Mouse (Mus musculus) hindbrain, embryonic 15.5 days (tissue): Measurements from ENCODE around the gene Klf15. TPM values are rescaled to one million over a fixed set of nuclear protein-coding genes. Genes with fewer than 3 reads are reported as not detected.

Source experiments
- ATAC-seq: fragments of 200-750 bp; cut with Nextera tagmentation; 2 replicates; pipeline ENCODE4 v1.8.0; 2017; ENCODE audit warnings: low read depth, moderate number of reproducible peaks, moderate TSS enrichment; ENCODE audit not compliant: low FRiP score
- H3K27ac ChIP-seq: fragments of 300-500 bp; sonication (generic); replicated peaks from 2 replicates; pipeline ENCODE4 v1.5.1; 2015; ENCODE audit warnings: mild to moderate bottlenecking, inconsistent platforms
- H3K27me3 ChIP-seq: fragments of 300-500 bp; sonication (generic); 2 replicates; pipeline ENCODE4 v1.6.1; 2015; ENCODE audit warnings: control low read depth, inconsistent platforms
- H3K36me3 ChIP-seq: fragments of 300-500 bp; sonication (generic); 2 replicates; pipeline ENCODE4 v1.6.1; 2015; ENCODE audit warnings: control low read depth, inconsistent platforms
- H3K4me1 ChIP-seq: fragments of 300-500 bp; sonication (generic); replicated peaks from 2 replicates; pipeline ENCODE4 v1.6.1; 2015; ENCODE audit warnings: control low read depth, inconsistent platforms
- H3K4me2 ChIP-seq: fragments of 300-500 bp; sonication (generic); 2 replicates; pipeline ENCODE4 v1.6.1; 2015; ENCODE audit warnings: moderate library complexity, mild to moderate bottlenecking, inconsistent platforms
- H3K4me3 ChIP-seq: fragments of 300-500 bp; sonication (generic); 2 replicates; pipeline ENCODE4 v1.5.1; 2015; ENCODE audit warnings: mild to moderate bottlenecking, inconsistent platforms
- H3K9ac ChIP-seq: fragments of 300-500 bp; sonication (generic); 2 replicates; pipeline ENCODE4 v1.6.1; 2015; ENCODE audit warnings: inconsistent platforms
- H3K9me3 ChIP-seq: fragments of 300-500 bp; sonication (generic); 2 replicates; pipeline ENCODE4 v1.6.1; 2016; ENCODE audit warnings: control low read depth, inconsistent platforms
- WGBS: fragments of 180-500 bp; shearing (Covaris S2); methylation state at CpG from one replicate; pipeline ENCODE4 v1.1.7; 2015; 5-methylcytosine and 5-hydroxymethylcytosine counted together
- polyA plus RNA-seq: library from polyadenylated mRNA; unstranded; fragments of >200 nt; fragmentation: Nextera tagmentation; extraction: Ambion mirVana; gene quantifications from 2 replicates; pipeline ENCODE4 v1.2.1, GENCODE M21; 2015

Klf15 gene
- polyA plus RNA-seq, 1 experiment from 2014 or later: 20.0 TPM

DNA sequence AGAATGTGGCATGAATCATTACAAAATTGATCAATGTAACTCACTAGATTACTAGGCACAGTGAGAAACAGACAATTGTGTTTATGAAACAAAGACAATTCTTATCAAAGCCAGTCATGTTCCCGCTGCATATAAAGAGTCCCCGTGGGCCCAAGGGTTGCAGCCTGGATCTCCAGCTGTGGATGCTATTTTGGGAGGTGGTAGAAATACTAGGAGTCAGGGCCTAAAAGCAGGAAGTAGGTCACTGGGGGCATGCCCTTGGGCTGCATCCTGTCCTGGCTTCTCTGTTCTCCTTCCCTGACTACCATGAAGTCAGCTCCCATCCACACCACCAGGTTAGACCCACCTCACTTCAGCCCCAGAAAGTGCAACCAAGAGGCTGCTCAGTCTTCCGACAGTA lies 33.8 kb downstream of the Klf15 start:
- H3K4me3 ChIP-seq: no peak overlapping the region
- H3K9me3 ChIP-seq: no peaks in the 10 kb centered on the region
- H3K9ac ChIP-seq: no peak overlapping the region
- 55% methylated on average over 3 of the region's 3 CpGs for WGBS
- no peaks in the 10 kb centered on the region for H3K36me3 ChIP-seq
- H3K27ac ChIP-seq: peak overlapping the region; percentile 67; the same call in 1 of the 2 replicates
- H3K4me1 ChIP-seq: 0 out of 2 replicates have a peak, but pooled peaks cover 7% of the 10 kb centered on the region
- H3K27me3 ChIP-seq: no peaks in the 10 kb centered on the region
- no peak for ATAC-seq
- H3K4me2 ChIP-seq: no peak overlapping the region

DNA sequence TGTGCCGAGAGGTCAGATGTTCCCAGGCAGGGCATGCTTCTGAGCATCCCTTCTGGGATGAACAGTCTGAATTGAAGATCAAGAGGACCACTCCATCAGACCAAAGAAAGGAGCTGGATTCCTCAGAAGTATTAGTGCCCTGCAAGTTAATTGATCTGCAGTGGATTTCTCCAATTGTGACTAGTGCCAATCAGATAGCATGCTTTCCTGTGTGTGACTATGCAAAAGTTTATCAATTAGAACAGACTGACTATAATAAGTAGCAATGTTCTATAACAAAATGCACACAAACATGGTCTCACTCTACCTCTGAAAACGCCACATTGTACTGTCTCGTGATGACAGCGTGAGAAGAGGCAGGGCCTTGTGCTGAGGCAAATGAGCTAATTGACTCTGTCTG lies 37.1 kb downstream of the Klf15 start:
- 0 out of 2 replicates have a peak, but pooled peaks cover 7% of the 10 kb centered on the region for H3K4me1 ChIP-seq
- no peak overlapping the region for H3K4me3 ChIP-seq
- no peak for ATAC-seq
- H3K4me2 ChIP-seq: no peak overlapping the region
- H3K36me3 ChIP-seq: no peaks in the 10 kb centered on the region
- H3K27me3 ChIP-seq: no peaks in the 10 kb centered on the region
- WGBS: 70% methylated on average over 4 of the region's 4 CpGs
- H3K9me3 ChIP-seq: no peaks in the 10 kb centered on the region
- no peak overlapping the region for H3K9ac ChIP-seq
- no peak overlapping the region for H3K27ac ChIP-seq

DNA sequence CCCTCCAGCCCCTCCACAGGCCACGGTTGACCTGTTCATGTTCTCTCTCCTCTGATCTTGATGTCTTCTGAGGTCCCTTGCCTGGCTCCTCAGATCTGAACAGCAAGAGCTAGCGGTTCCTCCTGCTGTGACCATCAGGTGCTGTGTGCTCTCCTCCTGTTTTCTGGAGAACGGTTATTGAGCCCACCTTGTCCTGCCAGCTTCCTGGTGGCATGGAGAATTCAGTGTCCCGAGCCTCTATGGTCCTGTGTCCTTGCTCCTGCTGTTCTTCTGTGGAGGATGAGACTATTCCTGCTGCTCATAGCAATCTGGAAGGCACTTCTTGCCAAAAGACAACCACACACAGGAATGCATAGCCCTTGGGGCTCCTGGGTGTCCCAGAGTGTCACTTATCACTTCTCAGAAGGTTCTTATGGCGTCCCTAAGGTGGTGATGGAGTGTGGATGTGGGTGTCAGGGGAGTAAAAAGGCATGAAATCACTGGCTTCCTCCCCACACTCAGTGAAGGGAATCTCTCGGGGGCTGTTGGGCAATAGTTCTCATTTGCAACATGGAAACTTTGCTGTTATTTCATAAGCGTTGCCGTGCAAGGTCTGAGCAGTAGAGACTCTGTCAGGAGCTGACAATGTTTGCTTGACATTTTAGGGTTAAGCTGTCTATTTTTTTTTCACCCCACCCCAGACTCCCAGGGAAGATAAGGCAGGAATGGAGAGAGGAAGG lies 39.0 kb downstream of the Klf15 start:
- Histone ChIP-seq H3K9me3 (no peaks in the 10 kb centered on the region), H3K4me1 (peaks cover 6% of the 10 kb centered on the region; the same call in 1 of the 2 replicates), H3K4me2 (no peak overlapping the region), H3K4me3 (no peak overlapping the region), H3K9ac (no peak overlapping the region), H3K27ac (no peak overlapping the region), H3K27me3 (no peaks in the 10 kb centered on the region), H3K36me3 (no peaks in the 10 kb centered on the region)
- no peak for ATAC-seq
- WGBS: 75% methylated on average over 8 of the region's 8 CpGs

DNA sequence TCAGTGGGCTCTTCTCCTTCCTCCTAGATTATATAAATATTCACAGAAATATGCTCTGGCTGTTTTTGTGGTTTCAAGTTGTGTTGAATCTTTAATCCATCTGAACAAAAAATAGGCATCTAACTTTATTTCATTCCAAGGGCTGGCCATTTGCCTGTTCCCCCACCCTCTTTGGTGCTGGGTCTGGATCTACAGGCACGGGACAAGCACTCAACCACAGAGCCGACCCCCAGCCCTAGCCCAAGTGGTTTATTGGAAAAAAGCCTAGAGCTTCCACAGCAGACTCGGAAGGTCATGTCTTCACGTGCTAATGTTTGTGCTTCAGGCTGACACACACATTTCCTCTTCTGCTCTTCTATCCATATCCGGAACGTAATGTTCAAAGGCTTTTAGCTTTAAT lies 43.5 kb downstream of the Klf15 start:
- H3K4me2 ChIP-seq: no peak overlapping the region
- no peak for ATAC-seq
- H3K9me3 ChIP-seq: no peaks in the 10 kb centered on the region
- no peak overlapping the region for H3K9ac ChIP-seq
- 67% methylated on average over 6 of the region's 6 CpGs for WGBS
- no peaks in the 10 kb centered on the region for H3K27me3 ChIP-seq
- no peaks in the 10 kb centered on the region for H3K36me3 ChIP-seq
- peak overlapping the region; percentile 79 for H3K27ac ChIP-seq
- peaks cover 28% of the 10 kb centered on the region for H3K4me1 ChIP-seq
- H3K4me3 ChIP-seq: no peak overlapping the region

DNA sequence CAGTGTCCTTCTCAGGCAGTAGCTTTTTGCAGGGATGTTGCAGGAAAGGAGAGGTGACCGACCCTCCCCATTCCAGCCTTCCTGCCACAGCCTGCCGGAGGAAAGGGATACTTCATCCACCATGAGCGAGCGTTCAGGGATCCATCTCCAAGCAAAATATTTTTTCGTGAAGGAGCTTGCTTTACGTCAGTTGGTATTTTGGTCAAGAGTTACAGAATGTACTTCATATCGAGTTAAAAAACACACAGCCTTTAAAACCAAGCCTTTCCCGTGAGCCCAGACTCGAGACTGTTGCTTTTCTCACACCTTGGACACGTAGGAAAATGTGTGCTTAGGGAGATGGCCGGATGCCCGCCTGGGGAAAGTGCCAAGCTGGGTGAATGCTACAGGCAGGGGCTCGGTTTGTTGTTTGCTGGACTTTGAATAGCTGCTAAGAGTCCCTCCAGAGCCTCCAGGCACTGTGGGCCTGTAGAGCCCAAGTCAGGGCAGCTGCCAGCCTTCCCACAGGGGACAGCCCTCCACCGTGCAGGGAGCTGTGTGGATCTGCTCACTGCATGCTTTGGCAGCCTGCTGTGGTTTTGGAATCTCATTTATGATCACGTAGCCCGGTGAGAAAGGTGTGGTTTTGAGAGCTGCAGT lies 44.4 kb downstream of the Klf15 start:
- H3K4me1 ChIP-seq: peaks cover 28% of the 10 kb centered on the region
- 0 out of 2 replicates have a peak overlapping the region, but pooled peaks have one; percentile 7 for H3K4me2 ChIP-seq
- no peaks in the 10 kb centered on the region for H3K27me3 ChIP-seq
- H3K27ac ChIP-seq: peak overlapping the region; percentile 79
- WGBS: 48% methylated on average over 16 of the region's 16 CpGs
- no peak overlapping the region for H3K4me3 ChIP-seq
- no peak overlapping the region for H3K9ac ChIP-seq
- ATAC-seq: peak; percentile 83
- no peaks in the 10 kb centered on the region for H3K9me3 ChIP-seq
- H3K36me3 ChIP-seq: no peaks in the 10 kb centered on the region

DNA sequence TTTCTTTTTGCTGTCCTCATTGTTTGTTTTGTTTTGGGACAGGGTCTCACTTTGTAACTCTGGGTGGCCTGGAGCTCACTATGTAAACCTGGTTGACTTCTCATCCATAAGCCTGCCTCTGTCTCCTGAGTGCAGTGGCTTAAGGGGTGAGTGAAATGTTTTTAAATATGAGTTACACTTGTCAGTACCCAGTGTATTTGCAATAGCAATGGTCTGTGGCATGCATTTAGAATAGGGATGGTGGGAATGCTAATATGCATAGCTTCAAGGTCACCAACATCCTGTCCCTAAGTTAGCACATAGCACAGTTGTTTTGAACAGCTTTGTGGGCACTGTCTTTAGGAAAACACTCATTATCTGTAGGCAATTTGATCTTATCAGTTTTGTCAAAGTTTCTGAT lies 45.1 kb downstream of the Klf15 start:
- H3K36me3 ChIP-seq: no peaks in the 10 kb centered on the region
- H3K4me3 ChIP-seq: no peak overlapping the region
- peak overlapping the region; percentile 79 for H3K27ac ChIP-seq
- no peak overlapping the region for H3K9ac ChIP-seq
- no peak overlapping the region for H3K4me2 ChIP-seq
- peaks cover 28% of the 10 kb centered on the region for H3K4me1 ChIP-seq
- no peaks in the 10 kb centered on the region for H3K9me3 ChIP-seq
- ATAC-seq: no peak
- H3K27me3 ChIP-seq: no peaks in the 10 kb centered on the region

DNA sequence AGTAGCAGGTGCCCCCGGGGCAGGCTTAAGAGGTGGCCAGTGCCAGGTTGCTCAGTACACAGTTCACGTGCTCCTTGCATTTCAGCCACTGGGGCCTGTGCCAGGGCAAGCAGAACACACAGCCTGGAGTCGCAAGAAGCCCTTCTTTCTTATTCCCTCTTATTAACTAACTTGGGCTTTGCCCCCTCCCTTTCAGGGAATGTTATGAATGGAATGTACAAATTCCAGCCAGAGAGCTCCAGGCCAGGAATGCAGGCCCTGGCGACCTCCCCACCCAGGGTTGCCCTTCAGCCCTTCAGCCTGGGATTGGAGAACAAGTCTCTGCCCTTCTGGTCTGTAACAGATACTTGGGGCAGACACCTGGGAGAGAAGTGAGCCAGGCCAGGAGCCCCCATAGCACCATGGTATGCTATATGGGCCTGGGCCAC lies 45.8 kb downstream of the Klf15 start:
- peaks cover 28% of the 10 kb centered on the region for H3K4me1 ChIP-seq
- no peaks in the 10 kb centered on the region for H3K27me3 ChIP-seq
- peak; percentile 72 for ATAC-seq
- no peaks in the 10 kb centered on the region for H3K36me3 ChIP-seq
- peak overlapping the region; percentile 79 for H3K27ac ChIP-seq
- no peak overlapping the region for H3K4me3 ChIP-seq
- no peak overlapping the region for H3K4me2 ChIP-seq
- no peaks in the 10 kb centered on the region for H3K9me3 ChIP-seq
- no peak overlapping the region for H3K9ac ChIP-seq
- WGBS: 40% methylated on average over 4 of the region's 4 CpGs

DNA sequence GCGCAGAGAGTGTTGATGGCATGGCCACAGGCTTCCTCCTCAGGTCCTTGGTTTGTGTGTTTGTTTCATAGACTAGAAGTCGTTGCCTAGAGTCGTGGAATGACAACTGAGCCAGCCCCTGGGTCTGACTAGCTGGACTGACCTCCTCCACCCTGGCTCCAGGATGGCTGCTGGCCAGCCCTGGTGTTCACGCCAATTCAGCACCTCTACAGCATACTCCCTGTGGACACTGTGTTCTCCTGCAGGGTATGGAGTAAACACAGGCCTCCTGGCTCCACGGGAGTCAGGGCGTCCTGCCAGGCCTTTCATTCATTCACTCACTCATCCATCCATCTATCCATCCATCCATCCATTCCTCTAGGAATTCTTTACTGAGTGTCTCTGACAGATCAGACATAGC lies 46.7 kb downstream of the Klf15 start:
- Histone ChIP-seq H3K27me3 (no peaks in the 10 kb centered on the region), H3K4me1 (peaks cover 28% of the 10 kb centered on the region), H3K9ac (no peak overlapping the region), H3K4me2 (no peak overlapping the region), H3K36me3 (no peaks in the 10 kb centered on the region), H3K9me3 (no peaks in the 10 kb centered on the region), H3K27ac (peak overlapping the region; percentile 23; the same call in 1 of the 2 replicates), H3K4me3 (no peak overlapping the region)
- 50% methylated on average over 6 of the region's 6 CpGs for WGBS
- peak; percentile 43 for ATAC-seq

DNA sequence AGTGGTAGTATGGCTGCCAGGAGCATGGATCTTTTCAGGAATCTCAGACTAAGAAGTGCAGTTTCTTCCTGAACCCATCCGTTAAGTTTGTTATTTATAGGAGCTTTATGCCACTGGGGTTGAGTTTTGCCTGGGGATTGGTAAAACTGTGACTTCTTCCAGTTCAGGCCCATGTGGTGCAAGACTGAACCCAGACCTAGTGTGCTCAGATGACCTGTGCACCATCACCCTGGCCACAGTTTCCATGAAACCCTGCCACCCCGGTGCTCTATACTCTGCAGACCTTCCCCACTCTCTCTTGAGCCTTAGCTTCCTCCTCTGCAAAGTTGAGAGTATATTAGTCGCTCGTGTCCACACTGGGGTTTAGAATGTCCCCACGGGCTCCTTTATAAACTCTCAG lies 50.0 kb downstream of the Klf15 start:
- H3K9me3 ChIP-seq: no peaks in the 10 kb centered on the region
- no peaks in the 10 kb centered on the region for H3K36me3 ChIP-seq
- H3K27ac ChIP-seq: no peak overlapping the region
- no peak overlapping the region for H3K4me2 ChIP-seq
- 91% methylated on average over 5 of the region's 5 CpGs for WGBS
- ATAC-seq: no peak
- no peak overlapping the region for H3K4me3 ChIP-seq
- peaks cover 13% of the 10 kb centered on the region; the same call in 1 of the 2 replicates for H3K4me1 ChIP-seq
- H3K27me3 ChIP-seq: no peaks in the 10 kb centered on the region
- H3K9ac ChIP-seq: no peak overlapping the region

DNA sequence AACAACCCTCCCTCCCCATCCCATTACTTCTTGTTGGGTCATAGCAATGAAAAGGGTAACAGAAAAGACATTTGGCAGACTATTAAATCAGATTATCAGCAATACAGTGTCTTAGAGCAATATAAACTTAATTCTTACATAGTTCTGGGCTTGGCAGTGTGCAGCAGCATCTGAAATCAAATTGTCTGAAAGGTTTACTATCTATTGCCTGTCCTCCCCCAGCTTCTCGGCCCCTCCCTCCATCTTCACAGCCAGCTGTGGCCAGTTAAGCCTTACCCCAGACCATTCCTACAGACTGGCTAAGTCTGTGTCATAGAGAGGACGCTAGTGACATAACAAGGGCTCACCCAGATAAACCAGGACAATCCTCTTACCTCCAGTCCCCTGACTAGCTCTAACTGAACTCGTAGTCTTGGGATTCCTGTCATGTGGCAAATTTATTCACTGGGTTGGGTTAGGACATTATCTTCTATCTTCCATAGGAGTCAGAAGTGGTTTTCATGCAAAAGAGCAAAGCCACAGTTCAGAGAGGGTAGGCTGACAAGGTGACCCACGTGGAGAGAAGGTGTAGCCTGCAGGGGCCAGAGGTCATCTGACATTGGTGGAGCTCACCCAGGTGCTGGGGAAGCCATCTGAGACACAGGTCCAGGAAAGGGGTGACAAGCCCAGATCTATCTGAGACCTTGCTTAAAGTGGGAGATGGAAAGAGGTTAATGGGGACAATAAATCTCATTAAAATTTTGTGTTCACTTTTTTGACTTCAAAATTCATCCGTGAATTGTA lies 50.9 kb downstream of the Klf15 start:
- peaks cover 5% of the 10 kb centered on the region; the same call in 1 of the 2 replicates for H3K4me1 ChIP-seq
- ATAC-seq: no peak
- 79% methylated on average over 5 of the region's 5 CpGs for WGBS

DNA sequence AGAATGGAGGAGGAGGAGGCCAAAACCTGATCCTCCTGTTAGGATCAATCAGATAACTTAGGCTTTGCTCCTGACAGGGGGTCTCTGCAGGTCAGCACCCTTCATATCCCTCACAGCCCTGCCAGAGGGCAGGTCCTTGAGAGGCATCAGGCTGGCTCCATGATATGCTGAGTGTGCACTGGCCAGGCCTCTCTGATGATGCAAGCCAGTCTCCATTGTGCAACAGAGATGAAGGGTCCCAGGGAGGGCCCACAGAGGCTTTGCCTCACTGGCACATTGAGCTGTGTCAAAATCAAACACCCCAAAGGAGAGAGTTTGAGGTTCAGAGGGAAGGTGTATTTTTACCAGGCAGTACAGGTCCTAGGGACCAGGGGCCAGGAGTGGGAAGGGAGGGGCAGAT lies 52.0 kb downstream of the Klf15 start:
- no peak overlapping the region for H3K4me2 ChIP-seq
- peak; percentile 56; the same call in 1 of the 2 replicates for ATAC-seq
- no peaks in the 10 kb centered on the region for H3K9me3 ChIP-seq
- H3K9ac ChIP-seq: no peak overlapping the region
- no peaks in the 10 kb centered on the region for H3K4me1 ChIP-seq
- no peak overlapping the region for H3K4me3 ChIP-seq
- H3K36me3 ChIP-seq: no peaks in the 10 kb centered on the region
- no peaks in the 10 kb centered on the region for H3K27me3 ChIP-seq
- H3K27ac ChIP-seq: no peak overlapping the region

More for the DNA sequence above, 50.9 kb downstream of the Klf15 start:
- H3K27ac ChIP-seq: no peak overlapping the region
- no peaks in the 10 kb centered on the region for H3K27me3 ChIP-seq
- H3K9me3 ChIP-seq: no peaks in the 10 kb centered on the region
- H3K4me3 ChIP-seq: no peak overlapping the region
- H3K9ac ChIP-seq: no peak overlapping the region
- no peak overlapping the region for H3K4me2 ChIP-seq
- no peaks in the 10 kb centered on the region for H3K36me3 ChIP-seq

DNA sequence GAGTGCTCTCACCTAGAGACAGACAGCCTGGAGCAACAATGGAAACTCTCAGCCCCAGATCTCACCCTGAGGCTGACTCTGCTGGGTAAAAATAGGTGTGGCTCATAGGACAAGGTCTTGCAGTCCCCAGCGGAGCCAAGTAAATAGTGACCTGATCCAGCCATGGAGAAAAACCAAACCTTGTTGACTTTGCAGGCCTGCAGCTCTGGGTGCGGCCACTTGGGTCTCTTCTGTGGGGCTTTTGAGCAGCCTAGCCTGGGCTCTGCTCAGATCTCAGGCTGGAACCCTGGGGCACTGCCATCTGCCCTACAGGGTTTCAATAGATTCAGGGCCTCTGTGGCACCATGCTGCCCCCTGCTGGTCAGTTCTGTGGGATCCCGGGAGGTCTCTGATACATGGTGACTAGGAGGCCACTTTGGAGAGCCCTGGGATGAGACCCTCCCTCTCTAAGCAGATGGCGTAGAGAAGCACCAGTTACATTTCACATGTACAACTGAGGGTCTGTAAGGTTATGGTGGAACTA lies 52.6 kb downstream of the Klf15 start:
- Histone ChIP-seq H3K27me3 (no peaks in the 10 kb centered on the region), H3K4me3 (no peak overlapping the region), H3K9ac (no peak overlapping the region), H3K4me2 (no peak overlapping the region), H3K36me3 (no peaks in the 10 kb centered on the region), H3K9me3 (no peaks in the 10 kb centered on the region), H3K4me1 (no peaks in the 10 kb centered on the region), H3K27ac (no peak overlapping the region)
- WGBS: 48% methylated on average over 4 of the region's 4 CpGs
- peak; percentile 76 for ATAC-seq
